Mouse (Mus musculus) megakaryocyte, embryonic 14.5 days (primary cell): ENCODE results near the gene 4930503E14Rik.
"Not testable (repeated sequence)": the region's sequence is repeated elsewhere in the genome, so short reads cannot be mapped to it uniquely, and the experiment has no call there.

Source experiments
- FLI1 ChIP-seq: IDR thresholded peaks from 2 replicates; pipeline ENCODE4 v1.6.1; 2012; ENCODE audit warnings: low read length, inconsistent platforms, mixed read lengths
- GATA1 ChIP-seq: IDR thresholded peaks from 3 replicates; pipeline ENCODE4 v1.6.1; 2012; ENCODE audit warnings: mixed read lengths, low read length, inconsistent platforms, borderline replicate concordance

- TF ChIP-seq GATA1, FLI1: not testable (repeated sequence)
These were observed 89.5 kb downstream of the 4930503E14Rik start, which contains the start of gene Gm3327 for GRCm38 (mm10) chr14:44123551-44123950.
